Mouse (Mus musculus): Measurements from ENCODE around the gene Brd4. TPM values are rescaled to one million over a fixed set of nuclear protein-coding genes. Genes with fewer than 3 reads are reported as not detected.

Gene Brd4
- polyA plus RNA-seq (2014; fragmentation: Nextera tagmentation; extraction: Ambion mirVana), result 51.0 and 66.1 TPM in 2 replicates

DNA sequence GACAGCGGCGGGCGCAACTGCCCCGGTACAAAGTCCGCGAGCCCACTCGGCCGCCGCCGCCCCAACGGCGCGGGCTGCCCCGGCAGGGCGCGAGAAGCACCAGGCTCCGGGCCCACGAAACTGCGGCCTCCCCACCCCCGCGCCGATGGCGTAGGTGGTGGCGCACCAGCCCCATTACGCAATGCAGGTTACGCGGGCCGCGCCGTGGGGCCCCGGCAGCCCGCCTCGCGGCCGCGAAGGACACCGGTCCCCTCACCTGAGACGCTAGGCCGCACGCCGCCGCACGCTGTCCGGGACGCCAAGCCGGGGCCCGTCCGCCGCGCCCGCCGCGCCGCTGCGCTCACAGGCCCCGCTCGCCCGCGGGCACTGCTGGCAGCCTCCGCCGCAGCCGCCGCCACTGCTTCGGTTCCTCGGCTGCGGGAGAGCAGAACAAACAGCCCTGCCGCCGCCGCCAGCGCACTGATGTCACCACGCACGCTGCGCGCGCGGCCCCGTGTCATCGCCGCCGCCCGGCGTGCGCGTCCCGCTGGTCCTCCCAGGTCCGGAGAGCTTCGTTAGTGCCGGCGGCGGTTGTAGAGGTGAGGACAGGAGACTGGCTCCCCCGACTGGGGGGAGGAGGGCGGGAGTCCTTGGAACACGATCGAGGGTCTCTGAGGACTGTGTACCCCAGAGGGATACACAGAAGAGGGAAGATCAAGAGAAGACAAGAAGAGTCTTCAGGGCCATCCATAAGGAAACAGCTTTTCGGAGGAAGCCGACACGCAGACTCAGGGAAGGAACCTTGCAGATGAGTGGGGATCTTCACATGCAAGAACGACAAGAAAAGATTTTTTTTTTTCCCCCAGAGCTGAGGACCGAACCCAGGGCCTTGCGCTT is at the start of gene Brd4:
TSS of gene Brd4 (minus strand) at position 461 of the 876 bp plus-strand sequence.
- peak within 1 kb of the TSS; percentile 99 for H3K27ac ChIP-seq (ENCODE audit: low read depth, low read length)
- H3K36me3 ChIP-seq (ENCODE audit: control insufficient read depth, insufficient read depth, low read length), result no peaks in the 10 kb centered on the region
- H3K9ac ChIP-seq (ENCODE audit: low read length), result peak within 1 kb of the TSS; percentile 96
- peak within 1 kb of the TSS; percentile 92 for H3K4me3 ChIP-seq (ENCODE audit: low read depth, low read length)
- H3K4me2 ChIP-seq (ENCODE audit: low read length), result peak within 1 kb of the TSS; percentile 84
- ATAC-seq (peak; percentile 94), DNase-seq (ENCODE audit: low spot score) (peak; percentile 94)
- H3K9me3 ChIP-seq (replicated peaks; ENCODE audit: control insufficient read depth, low read length), result no peaks in the 10 kb centered on the region
- no peaks in the 10 kb centered on the region for H3K27me3 ChIP-seq (replicated peaks; ENCODE audit: control insufficient read depth, insufficient read depth, low read length)
- WGBS, result under 1% methylated on average over 73 of the region's 100 CpGs
- peaks cover 10% of the 10 kb centered on the region; the same call in 1 of the 2 replicates for H3K4me1 ChIP-seq (ENCODE audit: control insufficient read depth, insufficient read depth, low read length)

DNA sequence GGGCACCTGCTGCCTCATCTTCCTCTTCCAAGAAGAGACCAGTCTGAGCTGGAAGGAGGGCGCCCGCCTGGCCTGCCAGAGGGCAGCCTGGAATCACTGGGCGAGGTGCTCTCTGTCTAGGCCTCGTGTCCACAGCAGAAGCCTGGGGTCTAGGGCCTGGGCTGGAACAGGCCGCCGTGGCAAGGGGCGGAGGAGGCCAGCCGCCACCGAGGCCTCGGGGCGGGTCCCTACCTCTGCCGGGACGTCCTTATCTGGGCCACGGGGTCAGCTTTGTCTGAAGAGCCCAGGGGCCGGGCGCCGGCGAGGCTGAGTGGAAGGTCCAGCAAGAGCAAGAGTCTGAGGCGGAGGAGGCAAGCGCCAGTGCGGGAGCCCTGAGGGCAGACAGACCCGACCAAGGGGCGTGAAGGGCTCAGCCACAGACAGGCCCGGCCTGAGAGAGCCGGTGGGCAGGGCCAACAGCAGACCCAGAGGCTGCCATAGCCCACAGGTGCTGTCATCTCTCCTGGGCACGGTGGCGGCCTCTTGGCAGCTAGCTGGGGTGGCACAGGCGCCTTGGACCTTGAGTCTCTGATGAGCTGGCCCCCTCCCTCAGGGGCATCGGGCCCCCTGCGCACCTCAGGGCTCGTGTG is 49.3 kb upstream of the Brd4 start:
- WGBS, result 90% methylated on average over 23 of the region's 31 CpGs
- Histone ChIP-seq H3K36me3 (ENCODE audit: control insufficient read depth, insufficient read depth, low read length) (peaks cover 81% of the 10 kb centered on the region), H3K27me3 (replicated peaks; ENCODE audit: control insufficient read depth, insufficient read depth, low read length) (no peaks in the 10 kb centered on the region), H3K4me3 (ENCODE audit: low read depth, low read length) (no peak overlapping the region), H3K27ac (ENCODE audit: low read depth, low read length) (no peak overlapping the region), H3K4me2 (ENCODE audit: low read length) (no peak overlapping the region), H3K9ac (ENCODE audit: low read length) (no peak overlapping the region), H3K9me3 (replicated peaks; ENCODE audit: control insufficient read depth, low read length) (no peaks in the 10 kb centered on the region), H3K4me1 (ENCODE audit: control insufficient read depth, insufficient read depth, low read length) (no peaks in the 10 kb centered on the region)
- DNase-seq (ENCODE audit: low spot score) (no peak), ATAC-seq (no peak)

DNA sequence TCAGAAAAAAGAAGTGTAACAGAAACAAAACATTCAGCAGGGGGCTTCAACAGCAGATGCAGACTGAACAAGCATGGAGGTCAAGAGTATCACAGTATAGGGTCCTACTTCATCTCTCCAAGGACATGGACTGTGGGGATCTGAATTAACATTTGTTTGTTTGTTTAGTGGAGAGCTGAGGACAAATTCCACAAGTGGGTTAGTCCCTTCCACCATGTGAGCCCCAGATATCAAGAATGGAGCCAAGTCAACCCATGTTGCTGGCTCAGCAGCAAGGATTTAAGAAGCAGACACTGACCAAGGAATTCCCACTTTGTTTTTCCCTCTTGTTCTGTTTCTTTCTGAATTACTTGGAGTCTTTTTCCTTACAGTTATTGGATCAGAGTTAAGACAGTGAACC is 43.0 kb upstream of the Brd4 start:
- no peak overlapping the region for H3K9ac ChIP-seq (ENCODE audit: low read length)
- no peak overlapping the region for H3K27ac ChIP-seq (ENCODE audit: low read depth, low read length)
- ATAC-seq (no peak), DNase-seq (ENCODE audit: low spot score) (no peak)
- H3K36me3 ChIP-seq (ENCODE audit: control insufficient read depth, insufficient read depth, low read length), result peaks cover 65% of the 10 kb centered on the region
- H3K4me3 ChIP-seq (ENCODE audit: low read depth, low read length), result no peak overlapping the region
- no peaks in the 10 kb centered on the region for H3K27me3 ChIP-seq (replicated peaks; ENCODE audit: control insufficient read depth, insufficient read depth, low read length)
- H3K4me2 ChIP-seq (ENCODE audit: low read length), result no peak overlapping the region
- no peaks in the 10 kb centered on the region for H3K9me3 ChIP-seq (replicated peaks; ENCODE audit: control insufficient read depth, low read length)
- H3K4me1 ChIP-seq (ENCODE audit: control insufficient read depth, insufficient read depth, low read length), result no peaks in the 10 kb centered on the region

DNA sequence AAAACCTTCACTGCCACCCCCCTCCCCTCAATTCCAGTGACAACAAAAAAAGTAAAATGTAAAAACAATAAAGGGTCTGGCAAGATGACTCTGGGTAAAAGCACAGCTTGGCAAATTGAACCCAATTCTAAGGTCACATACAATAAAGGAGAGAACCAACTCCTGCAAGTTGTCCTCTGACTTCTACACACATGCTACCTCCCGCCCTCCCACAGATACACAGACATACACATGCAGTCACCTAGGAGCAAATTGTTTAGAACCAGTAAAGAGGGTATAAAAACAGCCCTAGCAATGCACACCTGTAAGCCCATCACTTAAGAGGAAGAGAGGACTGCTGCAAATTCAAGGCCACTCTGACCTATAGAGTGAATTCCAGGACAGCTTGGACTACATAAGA is 38.3 kb upstream of the Brd4 start:
- ATAC-seq (no peak), DNase-seq (ENCODE audit: low spot score) (no peak)
- WGBS, result 97% methylated on average over 1 of the region's 1 CpGs
- H3K4me3 ChIP-seq (ENCODE audit: low read depth, low read length), result no peak overlapping the region
- peaks cover 42% of the 10 kb centered on the region for H3K36me3 ChIP-seq (ENCODE audit: control insufficient read depth, insufficient read depth, low read length)
- H3K9ac ChIP-seq (ENCODE audit: low read length), result no peak overlapping the region
- peaks cover 15% of the 10 kb centered on the region for H3K4me1 ChIP-seq (ENCODE audit: control insufficient read depth, insufficient read depth, low read length)
- H3K27ac ChIP-seq (ENCODE audit: low read depth, low read length), result no peak overlapping the region
- H3K27me3 ChIP-seq (replicated peaks; ENCODE audit: control insufficient read depth, insufficient read depth, low read length), result no peaks in the 10 kb centered on the region
- no peaks in the 10 kb centered on the region for H3K9me3 ChIP-seq (replicated peaks; ENCODE audit: control insufficient read depth, low read length)
- H3K4me2 ChIP-seq (ENCODE audit: low read length), result no peak overlapping the region

DNA sequence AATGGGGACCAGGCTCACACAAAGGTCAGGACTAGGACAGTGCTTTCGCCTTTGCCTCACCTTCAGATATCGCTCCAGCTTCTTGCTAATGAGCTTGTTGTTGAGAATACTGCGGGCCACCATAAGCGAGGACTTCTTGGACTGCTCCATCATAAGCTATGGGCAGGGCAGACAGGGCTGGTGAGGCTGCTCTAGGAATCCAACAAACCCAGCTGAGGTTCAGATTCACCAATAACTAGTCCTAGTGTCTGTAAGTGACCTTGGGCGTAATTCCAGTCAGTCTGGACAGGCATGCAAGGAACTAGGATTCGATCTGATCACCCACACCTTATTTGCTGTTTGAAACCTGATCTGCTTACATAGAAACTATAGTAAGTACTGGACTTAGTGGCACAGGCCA is 37.3 kb upstream of the Brd4 start:
- H3K9ac ChIP-seq (ENCODE audit: low read length), result peak overlapping the region; percentile 83
- H3K27me3 ChIP-seq (replicated peaks; ENCODE audit: control insufficient read depth, insufficient read depth, low read length), result no peaks in the 10 kb centered on the region
- H3K36me3 ChIP-seq (ENCODE audit: control insufficient read depth, insufficient read depth, low read length), result peaks cover 45% of the 10 kb centered on the region
- 22% methylated on average over 6 of the region's 6 CpGs for WGBS
- DNase-seq (ENCODE audit: low spot score), result no peak
- peak overlapping the region; percentile 93 for H3K4me2 ChIP-seq (ENCODE audit: low read length)
- ATAC-seq, result no peak
- H3K27ac ChIP-seq (ENCODE audit: low read depth, low read length), result peak overlapping the region; percentile 93
- H3K9me3 ChIP-seq (replicated peaks; ENCODE audit: control insufficient read depth, low read length), result no peaks in the 10 kb centered on the region
- peaks cover 15% of the 10 kb centered on the region for H3K4me1 ChIP-seq (ENCODE audit: control insufficient read depth, insufficient read depth, low read length)
- H3K4me3 ChIP-seq (ENCODE audit: low read depth, low read length), result peak overlapping the region; percentile 95

DNA sequence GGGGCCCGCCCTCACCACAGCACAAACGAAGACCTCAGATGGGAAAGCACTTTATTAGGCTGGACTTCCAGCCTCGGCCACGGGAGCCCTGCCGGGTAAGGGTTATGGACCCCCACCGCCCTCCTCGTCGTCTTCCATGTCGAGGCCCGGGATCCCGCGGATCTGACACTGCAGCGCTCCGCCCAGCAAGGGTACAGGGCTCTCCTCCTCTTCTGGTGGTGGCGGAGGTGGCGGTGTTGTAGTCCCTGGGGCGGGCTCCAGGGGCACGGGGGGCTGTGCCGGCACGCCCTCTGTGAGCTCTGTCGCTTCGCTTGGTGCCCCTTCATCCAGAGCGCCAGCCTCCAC is 36.8 kb upstream of the Brd4 start:
- Histone ChIP-seq H3K27ac (ENCODE audit: low read depth, low read length) (peak overlapping the region; percentile 93), H3K4me1 (ENCODE audit: control insufficient read depth, insufficient read depth, low read length) (peaks cover 15% of the 10 kb centered on the region), H3K4me3 (ENCODE audit: low read depth, low read length) (peak overlapping the region; percentile 95), H3K27me3 (replicated peaks; ENCODE audit: control insufficient read depth, insufficient read depth, low read length) (no peaks in the 10 kb centered on the region), H3K9ac (ENCODE audit: low read length) (peak overlapping the region; percentile 83), H3K36me3 (ENCODE audit: control insufficient read depth, insufficient read depth, low read length) (peaks cover 45% of the 10 kb centered on the region), H3K9me3 (replicated peaks; ENCODE audit: control insufficient read depth, low read length) (no peaks in the 10 kb centered on the region), H3K4me2 (ENCODE audit: low read length) (peak overlapping the region; percentile 93)
- DNase-seq (ENCODE audit: low spot score) (no peak), ATAC-seq (peak; percentile 71)
- WGBS, result under 1% methylated on average over 22 of the region's 23 CpGs

DNA sequence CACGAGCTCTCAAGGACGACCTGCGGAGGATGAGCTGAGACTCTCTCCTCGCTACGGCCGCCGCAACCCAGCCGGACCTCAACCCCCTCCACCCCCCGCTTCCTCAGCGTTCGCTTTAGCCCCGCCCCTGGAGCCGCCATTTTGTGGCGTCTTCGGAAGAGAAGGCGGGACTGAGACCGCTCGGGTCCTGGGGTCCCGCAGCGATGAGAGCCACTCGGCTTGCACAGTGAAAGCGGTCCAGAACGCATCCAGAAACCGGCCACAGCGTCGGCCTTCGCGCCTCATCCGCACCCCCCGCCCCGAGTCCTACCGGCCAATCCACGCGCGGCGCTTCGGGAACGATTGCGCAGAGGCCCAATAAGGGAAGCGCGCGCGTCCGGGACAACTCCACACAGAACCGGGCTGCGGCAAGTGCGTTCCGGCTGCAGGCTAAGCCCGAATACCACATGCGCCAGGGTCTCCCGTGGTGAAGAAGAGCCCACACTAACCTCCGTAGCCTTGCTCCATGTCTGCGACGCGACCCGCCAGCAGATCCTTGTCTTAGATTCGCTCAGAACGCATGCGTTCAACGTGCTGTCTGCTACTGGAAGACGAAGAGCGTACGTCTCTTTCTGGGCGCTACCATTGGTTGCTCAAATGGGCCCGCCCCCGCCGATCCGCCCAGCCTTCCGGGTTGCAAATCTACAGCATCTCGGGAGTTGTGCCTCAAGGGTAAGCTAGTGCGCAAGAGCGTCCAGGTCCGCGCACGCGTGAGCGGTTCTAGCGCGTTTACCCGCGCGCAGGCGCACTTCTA is 36.3 kb upstream of the Brd4 start, which contains the start of gene Akap8:
TSS of gene Akap8 (minus strand) at position 642 of the 793 bp plus-strand sequence.
- Histone ChIP-seq H3K4me1 (ENCODE audit: control insufficient read depth, insufficient read depth, low read length) (peaks cover 15% of the 10 kb centered on the region), H3K27me3 (replicated peaks; ENCODE audit: control insufficient read depth, insufficient read depth, low read length) (no peaks in the 10 kb centered on the region), H3K4me2 (ENCODE audit: low read length) (peak within 1 kb of the TSS; percentile 96), H3K27ac (ENCODE audit: low read depth, low read length) (peak within 1 kb of the TSS; percentile 94), H3K9me3 (replicated peaks; ENCODE audit: control insufficient read depth, low read length) (no peaks in the 10 kb centered on the region), H3K36me3 (ENCODE audit: control insufficient read depth, insufficient read depth, low read length) (peaks cover 45% of the 10 kb centered on the region), H3K9ac (ENCODE audit: low read length) (peak within 1 kb of the TSS; percentile 87), H3K4me3 (ENCODE audit: low read depth, low read length) (peak within 1 kb of the TSS; percentile 95)
- WGBS, result under 1% methylated on average over 83 of the region's 83 CpGs
- DNase-seq (ENCODE audit: low spot score) (peak; percentile 100), ATAC-seq (peak; percentile 97)

DNA sequence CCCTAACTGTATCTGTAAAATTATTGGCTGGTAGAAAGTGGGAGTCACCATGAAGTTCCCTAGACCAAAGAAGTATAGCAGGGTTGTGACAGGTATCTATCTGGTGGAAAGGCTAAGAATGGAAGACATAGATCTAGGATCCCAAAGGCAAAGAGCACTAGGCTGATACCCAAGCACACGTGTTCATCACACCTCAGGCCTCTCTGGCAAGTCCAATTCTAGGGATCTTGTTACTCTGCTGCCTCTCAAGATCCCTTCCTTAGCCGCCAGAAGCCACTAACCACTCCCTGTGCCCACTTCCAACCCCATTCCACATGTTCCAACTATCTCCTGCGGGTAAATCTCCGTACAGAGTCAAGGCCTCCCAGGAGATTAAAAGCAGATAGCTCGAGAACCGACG is 35.4 kb upstream of the Brd4 start:
- Histone ChIP-seq H3K36me3 (ENCODE audit: control insufficient read depth, insufficient read depth, low read length) (peaks cover 48% of the 10 kb centered on the region), H3K27me3 (replicated peaks; ENCODE audit: control insufficient read depth, insufficient read depth, low read length) (no peaks in the 10 kb centered on the region), H3K4me1 (ENCODE audit: control insufficient read depth, insufficient read depth, low read length) (peaks cover 15% of the 10 kb centered on the region), H3K4me3 (ENCODE audit: low read depth, low read length) (peak overlapping the region; percentile 95), H3K27ac (ENCODE audit: low read depth, low read length) (peak overlapping the region; percentile 94; the same call in 1 of the 2 replicates), H3K9me3 (replicated peaks; ENCODE audit: control insufficient read depth, low read length) (no peaks in the 10 kb centered on the region), H3K9ac (ENCODE audit: low read length) (peak overlapping the region; percentile 87), H3K4me2 (ENCODE audit: low read length) (peak overlapping the region; percentile 96)
- DNase-seq (ENCODE audit: low spot score), result no peak
- 0% methylated on average over 7 of the region's 7 CpGs for WGBS
- no peak for ATAC-seq

All from forebrain, embryonic 14.5 days (tissue).